Mouse (Mus musculus): ENCODE data around the gene Tsga10. TPM values are rescaled to one million over a fixed set of nuclear protein-coding genes. Genes with fewer than 3 reads are reported as not detected.

Gene Tsga10
- total RNA-seq, 2 experiments from 2014 or later = 13.8 to 14.4 TPM

Other genes starting within 250 kb of the Tsga10 start
- gene 2010300C02Rik, start 146.3 kb downstream of the Tsga10 start, total RNA-seq (2021) = 100 to 1,000 TPM; 106 to 122 TPM
- gene Lipt1, start 5.3 kb upstream of the Tsga10 start, total RNA-seq (2021) = 1 to 10 TPM; 8.8 to 9.7 TPM
- 1 to 10 TPM; 8.3 to 9.2 TPM for gene Mitd1, start 24.0 kb upstream of the Tsga10 start, total RNA-seq (2021)
- 100 to 1,000 TPM; 160 to 165 TPM for gene Mrpl30, start 24.0 kb upstream of the Tsga10 start, total RNA-seq (2021)
- not detected for gene Lyg2, start 50.1 kb upstream of the Tsga10 start, total RNA-seq (2021)
- gene Lyg1, start 91.3 kb upstream of the Tsga10 start, total RNA-seq (2021) = not detected
- gene Txndc9, start 131.5 kb upstream of the Tsga10 start, total RNA-seq (2021) = 10 to 100 TPM; 59.2 to 61.1 TPM
- gene Eif5b, start 131.6 kb upstream of the Tsga10 start, total RNA-seq (2021) = 10 to 100 TPM; 34.8 to 44.9 TPM